Mouse (Mus musculus): ENCODE data around the gene Cdk6. TPM values are rescaled to one million over a fixed set of nuclear protein-coding genes. Genes with fewer than 3 reads are reported as not detected.

Gene Cdk6
- polyA plus RNA-seq, 1 experiment from 2014 or later, result 34.0 TPM

DNA sequence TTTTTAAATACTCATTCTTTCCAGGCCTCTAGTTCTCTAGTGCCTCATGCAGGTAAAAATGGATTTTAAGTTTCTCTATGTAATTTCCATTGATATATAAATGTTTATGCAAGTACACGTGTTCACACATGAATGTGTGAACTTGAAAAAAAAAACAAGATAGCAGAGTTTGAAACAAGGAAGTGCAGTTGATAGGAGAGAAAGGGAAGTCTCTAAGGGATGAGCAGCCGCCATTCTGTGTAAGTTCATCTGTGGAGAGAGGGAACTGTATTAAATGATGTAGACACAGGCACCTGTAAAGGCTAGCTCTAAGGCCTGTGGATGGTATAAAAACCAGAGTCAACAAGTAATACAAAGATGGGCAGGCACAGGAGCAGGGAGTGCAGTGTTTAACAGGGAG, 164.3 kb downstream of the Cdk6 start:
- WGBS, result 82% methylated on average over 2 of the region's 2 CpGs
- Histone ChIP-seq H3K27ac (no peak overlapping the region), H3K36me3 (peaks cover 3% of the 10 kb centered on the region; the same call in 1 of the 2 replicates), H3K4me1 (peaks cover 28% of the 10 kb centered on the region), H3K27me3 (ENCODE audit: low read depth, poor library complexity, severe bottlenecking) (no peaks in the 10 kb centered on the region), H3K9me3 (replicated peaks) (no peaks in the 10 kb centered on the region), H3K4me3 (no peak overlapping the region)
- no peak for DNase-seq (ENCODE audit: low spot score)

- H3K27ac ChIP-seq, result no peak overlapping the region
- no peaks in the 10 kb centered on the region for H3K9me3 ChIP-seq (replicated peaks)
- no peak for DNase-seq (ENCODE audit: low spot score)
- 83% methylated on average over 6 of the region's 7 CpGs for WGBS
- H3K4me1 ChIP-seq, result peaks cover 14% of the 10 kb centered on the region; the same call in 1 of the 2 replicates
- H3K4me3 ChIP-seq, result no peak overlapping the region
- no peaks in the 10 kb centered on the region for H3K27me3 ChIP-seq (ENCODE audit: low read depth, poor library complexity, severe bottlenecking)
- peaks cover 3% of the 10 kb centered on the region; the same call in 1 of the 2 replicates for H3K36me3 ChIP-seq
Observed at GRCm38 (mm10) chr5:3508480-3509381, 167.4 kb downstream of the Cdk6 start.

DNA sequence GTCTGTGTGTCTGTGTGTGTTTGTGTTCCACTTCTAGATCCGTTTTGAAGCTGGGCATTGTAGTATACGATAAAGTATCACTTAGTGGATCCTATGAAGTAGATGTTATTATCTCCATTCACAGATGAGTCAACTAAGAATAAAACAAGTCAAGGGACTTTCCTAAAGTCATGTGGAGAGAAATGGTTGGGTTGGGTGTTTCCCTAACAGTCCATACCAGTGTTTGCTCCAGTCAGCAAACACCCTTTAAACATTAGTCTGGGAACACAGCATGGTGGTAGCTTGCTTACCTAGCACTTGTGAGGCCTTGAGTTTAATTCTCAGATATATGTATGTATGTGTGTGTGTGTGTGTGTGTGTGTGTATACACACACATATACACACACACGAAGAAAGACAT, 168.2 kb downstream of the Cdk6 start:
- DNase-seq (ENCODE audit: low spot score), result no peak
- H3K36me3 ChIP-seq, result peaks cover 3% of the 10 kb centered on the region; the same call in 1 of the 2 replicates
- H3K27ac ChIP-seq, result no peak overlapping the region
- H3K9me3 ChIP-seq (replicated peaks), result no peaks in the 10 kb centered on the region
- peaks cover 12% of the 10 kb centered on the region; the same call in 1 of the 2 replicates for H3K4me1 ChIP-seq
- H3K4me3 ChIP-seq, result no peak overlapping the region
- H3K27me3 ChIP-seq (ENCODE audit: low read depth, poor library complexity, severe bottlenecking), result no peaks in the 10 kb centered on the region
- WGBS, result 90% methylated on average over 3 of the region's 3 CpGs

DNA sequence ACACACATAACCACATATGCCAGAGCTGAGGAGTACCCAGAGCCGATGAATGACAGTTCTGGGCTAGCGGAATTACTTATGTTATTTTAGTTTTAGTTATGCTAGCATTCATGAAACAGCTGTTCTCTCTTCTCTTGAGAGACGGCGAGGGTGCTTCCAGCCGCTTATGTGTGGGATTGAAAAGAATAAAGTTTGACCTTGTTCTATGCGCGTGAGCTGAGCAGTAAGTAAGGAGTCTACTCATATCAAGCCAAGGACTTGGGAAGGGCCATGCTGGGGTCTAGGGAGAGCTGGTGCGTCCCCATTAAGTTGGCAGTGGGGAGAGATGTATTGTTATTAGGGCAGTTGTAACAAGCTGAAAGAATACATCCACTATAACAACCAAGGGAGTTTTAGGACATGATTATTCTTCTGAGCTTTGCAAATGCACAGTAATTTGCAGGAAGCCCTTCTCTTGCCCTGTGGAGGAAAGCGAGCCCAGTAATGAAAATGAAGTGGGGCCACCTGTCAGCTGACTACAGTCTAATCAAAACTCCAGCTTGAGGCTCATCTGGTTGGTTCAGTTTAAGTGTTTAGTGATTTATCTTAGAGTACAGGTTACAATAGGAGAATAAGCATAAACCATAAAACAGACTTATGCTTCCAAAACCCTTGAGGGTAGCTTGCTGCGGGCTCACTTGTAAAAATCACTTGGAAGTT, 170.0 kb downstream of the Cdk6 start:
- Histone ChIP-seq H3K27me3 (ENCODE audit: low read depth, poor library complexity, severe bottlenecking) (no peaks in the 10 kb centered on the region), H3K9me3 (replicated peaks) (no peaks in the 10 kb centered on the region), H3K36me3 (peaks cover 3% of the 10 kb centered on the region; the same call in 1 of the 2 replicates), H3K4me1 (peaks cover 10% of the 10 kb centered on the region; the same call in 1 of the 2 replicates), H3K4me3 (no peak overlapping the region), H3K27ac (no peak overlapping the region)
- no peak for DNase-seq (ENCODE audit: low spot score)
- WGBS, result 89% methylated on average over 10 of the region's 10 CpGs

DNA sequence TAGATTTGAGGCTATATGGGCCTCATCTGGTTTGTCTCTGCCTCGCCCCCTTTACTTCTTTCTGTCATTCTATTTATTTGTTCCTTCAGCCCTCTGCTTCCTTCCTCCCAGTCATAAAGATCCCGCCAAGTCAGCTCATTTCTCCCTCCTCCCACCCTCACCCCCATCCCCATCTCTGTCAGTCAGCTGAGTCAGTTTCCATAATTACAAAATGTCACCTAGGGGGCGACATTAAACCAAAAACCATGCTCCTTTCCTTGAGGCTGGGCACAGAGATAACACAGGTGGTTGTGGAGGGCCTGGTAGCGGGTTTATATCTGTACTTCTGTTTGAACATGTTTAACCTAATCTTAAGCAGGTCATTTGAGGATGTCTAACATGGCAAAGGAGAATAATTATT, 171.3 kb downstream of the Cdk6 start:
- H3K4me3 ChIP-seq, result no peak overlapping the region
- H3K9me3 ChIP-seq (replicated peaks), result no peaks in the 10 kb centered on the region
- peaks cover 10% of the 10 kb centered on the region; the same call in 1 of the 2 replicates for H3K4me1 ChIP-seq
- H3K27me3 ChIP-seq (ENCODE audit: low read depth, poor library complexity, severe bottlenecking), result no peaks in the 10 kb centered on the region
- H3K27ac ChIP-seq, result no peak overlapping the region
- DNase-seq (ENCODE audit: low spot score), result no peak
- no peaks in the 10 kb centered on the region for H3K36me3 ChIP-seq
- 52% methylated on average over 4 of the region's 4 CpGs for WGBS

- Histone ChIP-seq H3K4me3 (no peak overlapping the region), H3K9me3 (replicated peaks) (no peaks in the 10 kb centered on the region), H3K36me3 (peaks cover 13% of the 10 kb centered on the region), H3K27ac (no peak overlapping the region), H3K4me1 (peaks cover 10% of the 10 kb centered on the region; the same call in 1 of the 2 replicates), H3K27me3 (ENCODE audit: low read depth, poor library complexity, severe bottlenecking) (no peaks in the 10 kb centered on the region)
- DNase-seq (ENCODE audit: low spot score), result no peak
- WGBS, result 65% methylated on average over 8 of the region's 8 CpGs
Observed at GRCm38 (mm10) chr5:3514901-3515311, 173.6 kb downstream of the Cdk6 start.

DNA sequence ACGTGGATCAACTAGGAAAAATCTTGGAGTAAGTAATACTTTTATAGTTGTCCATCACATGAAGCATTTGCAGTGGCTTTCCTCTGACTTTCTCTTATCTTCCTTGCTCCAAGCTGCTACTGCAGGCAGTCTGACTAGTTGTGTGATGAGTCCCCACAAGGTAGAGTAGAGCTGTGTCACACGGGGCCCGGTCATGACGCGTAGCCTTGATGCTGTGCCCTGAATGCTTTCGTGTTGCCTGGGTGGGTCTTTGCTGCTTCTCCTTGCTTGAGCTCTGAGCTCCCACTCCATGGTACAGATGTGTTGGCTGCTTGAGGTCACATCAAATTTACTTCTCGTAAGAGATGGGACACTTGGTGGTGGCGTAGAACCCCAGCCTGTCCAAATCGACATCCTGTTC, 174.2 kb downstream of the Cdk6 start:
- peaks cover 10% of the 10 kb centered on the region; the same call in 1 of the 2 replicates for H3K4me1 ChIP-seq
- H3K4me3 ChIP-seq, result no peak overlapping the region
- H3K36me3 ChIP-seq, result peaks cover 18% of the 10 kb centered on the region
- no peaks in the 10 kb centered on the region for H3K27me3 ChIP-seq (ENCODE audit: low read depth, poor library complexity, severe bottlenecking)
- WGBS, result 90% methylated on average over 9 of the region's 9 CpGs
- H3K9me3 ChIP-seq (replicated peaks), result no peaks in the 10 kb centered on the region
- no peak overlapping the region for H3K27ac ChIP-seq
- DNase-seq (ENCODE audit: low spot score), result no peak

- no peak overlapping the region for H3K4me3 ChIP-seq
- peaks cover 29% of the 10 kb centered on the region for H3K36me3 ChIP-seq
- WGBS, result 79% methylated on average over 9 of the region's 9 CpGs
- H3K9me3 ChIP-seq (replicated peaks), result no peaks in the 10 kb centered on the region
- H3K27ac ChIP-seq, result no peak overlapping the region
- no peak for DNase-seq (ENCODE audit: low spot score)
- H3K27me3 ChIP-seq (ENCODE audit: low read depth, poor library complexity, severe bottlenecking), result no peaks in the 10 kb centered on the region
- peaks cover 1% of the 10 kb centered on the region; the same call in 1 of the 2 replicates for H3K4me1 ChIP-seq
Observed at GRCm38 (mm10) chr5:3516481-3517075, 175.3 kb downstream of the Cdk6 start.

DNA sequence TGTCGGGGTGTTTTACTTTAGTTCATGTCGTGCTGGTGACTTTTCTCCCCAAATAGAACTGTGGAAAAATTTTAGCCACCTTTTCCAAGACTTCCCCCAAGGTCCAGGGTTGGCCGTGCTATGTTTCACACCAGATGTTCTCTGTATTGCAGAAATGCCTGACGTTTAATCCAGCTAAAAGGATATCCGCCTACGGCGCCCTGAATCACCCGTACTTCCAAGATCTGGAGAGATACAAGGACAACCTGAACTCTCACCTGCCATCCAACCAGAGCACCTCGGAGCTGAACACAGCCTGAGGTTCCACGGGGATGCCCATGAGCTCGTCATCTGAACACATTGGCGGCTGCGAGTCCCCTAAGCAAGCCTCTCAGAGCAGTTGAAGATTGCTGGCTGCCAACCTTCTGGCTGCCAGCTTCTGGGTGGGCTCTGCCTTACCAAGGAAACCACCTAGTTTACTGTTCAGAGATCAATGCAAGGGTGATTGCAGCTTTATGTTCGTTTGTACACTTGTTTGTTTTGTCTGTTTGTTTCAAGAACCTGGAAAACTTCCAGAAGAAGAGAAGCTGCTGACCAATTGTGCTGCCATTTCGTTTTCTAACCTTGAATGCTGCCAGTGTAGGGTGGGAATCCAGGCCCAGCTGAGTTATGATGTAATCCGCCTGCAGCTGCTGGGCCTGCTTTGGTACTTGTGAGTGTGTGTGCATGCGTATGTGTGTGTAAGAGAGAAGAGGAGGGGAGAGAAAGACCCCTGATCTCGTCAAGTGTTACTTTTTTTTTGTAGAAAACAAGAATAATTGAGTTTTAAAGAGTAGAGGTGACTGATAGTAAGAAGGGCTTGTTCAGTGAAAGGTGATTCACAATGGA, 179.4 kb downstream of the Cdk6 start:
- 89% methylated on average over 18 of the region's 18 CpGs for WGBS
- H3K36me3 ChIP-seq, result peaks cover 48% of the 10 kb centered on the region
- H3K4me3 ChIP-seq, result no peak overlapping the region
- H3K27me3 ChIP-seq (ENCODE audit: low read depth, poor library complexity, severe bottlenecking), result no peaks in the 10 kb centered on the region
- no peak for DNase-seq (ENCODE audit: low spot score)
- no peaks in the 10 kb centered on the region for H3K9me3 ChIP-seq (replicated peaks)
- H3K27ac ChIP-seq, result no peak overlapping the region
- H3K4me1 ChIP-seq, result no peaks in the 10 kb centered on the region

DNA sequence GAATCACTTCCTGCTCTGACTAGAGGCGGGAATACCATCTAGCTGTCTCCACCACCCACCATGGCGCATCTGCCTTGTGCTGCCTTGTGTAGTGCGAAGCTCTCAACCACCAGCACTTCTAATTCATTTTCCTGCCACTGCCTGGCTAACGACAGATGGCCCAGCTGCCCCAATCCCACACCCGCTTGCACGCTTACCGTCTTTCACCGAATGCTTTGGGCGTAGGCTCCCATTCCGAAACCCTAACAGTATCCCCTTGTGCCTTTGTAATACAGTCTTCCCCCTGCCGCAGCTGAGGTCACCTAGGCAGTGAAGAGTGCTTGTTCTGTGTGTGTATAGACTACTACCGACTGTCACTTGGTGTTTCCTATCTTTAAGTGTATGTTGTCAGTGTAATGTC, 180.5 kb downstream of the Cdk6 start:
- H3K36me3 ChIP-seq, result peaks cover 48% of the 10 kb centered on the region
- 93% methylated on average over 12 of the region's 12 CpGs for WGBS
- H3K27me3 ChIP-seq (ENCODE audit: low read depth, poor library complexity, severe bottlenecking), result no peaks in the 10 kb centered on the region
- no peaks in the 10 kb centered on the region for H3K4me1 ChIP-seq
- DNase-seq (ENCODE audit: low spot score), result no peak
- no peaks in the 10 kb centered on the region for H3K9me3 ChIP-seq (replicated peaks)
- H3K27ac ChIP-seq, result no peak overlapping the region
- H3K4me3 ChIP-seq, result no peak overlapping the region

DNA sequence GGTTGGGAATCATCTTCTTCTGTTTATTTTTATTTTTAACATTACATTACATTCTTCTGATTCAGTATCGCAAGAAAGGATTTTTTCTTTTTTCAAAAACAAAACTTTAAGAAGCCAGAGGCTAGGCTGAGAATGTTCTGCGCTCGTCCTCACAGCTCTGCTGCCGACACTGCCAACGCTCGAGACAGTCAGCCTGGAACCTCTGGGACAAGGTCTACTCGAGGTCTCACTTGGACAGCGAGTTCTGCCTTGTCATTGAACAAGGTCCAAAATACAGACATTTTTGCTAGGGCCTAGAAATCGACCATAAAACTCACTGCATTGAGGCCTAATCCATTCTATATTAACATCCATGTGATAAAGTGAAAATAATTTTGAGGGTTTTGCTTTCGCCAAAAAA, 181.5 kb downstream of the Cdk6 start:
- H3K9me3 ChIP-seq (replicated peaks), result no peaks in the 10 kb centered on the region
- H3K36me3 ChIP-seq, result peaks cover 48% of the 10 kb centered on the region
- 91% methylated on average over 10 of the region's 10 CpGs for WGBS
- no peaks in the 10 kb centered on the region for H3K27me3 ChIP-seq (ENCODE audit: low read depth, poor library complexity, severe bottlenecking)
- H3K4me3 ChIP-seq, result no peak overlapping the region
- DNase-seq (ENCODE audit: low spot score), result no peak
- H3K4me1 ChIP-seq, result peaks cover 5% of the 10 kb centered on the region; the same call in 1 of the 2 replicates
- no peak overlapping the region for H3K27ac ChIP-seq

- no peaks in the 10 kb centered on the region for H3K9me3 ChIP-seq (replicated peaks)
- peaks cover 15% of the 10 kb centered on the region for H3K36me3 ChIP-seq
- H3K4me1 ChIP-seq, result peaks cover 7% of the 10 kb centered on the region; the same call in 1 of the 2 replicates
- H3K27ac ChIP-seq, result no peak overlapping the region
- H3K27me3 ChIP-seq (ENCODE audit: low read depth, poor library complexity, severe bottlenecking), result no peaks in the 10 kb centered on the region
- no peak overlapping the region for H3K4me3 ChIP-seq
- DNase-seq (ENCODE audit: low spot score), result no peak
- 40% methylated on average over 5 of the region's 5 CpGs for WGBS
Observed at GRCm38 (mm10) chr5:3527041-3527691, 185.9 kb downstream of the Cdk6 start.
